Mouse (Mus musculus) kidney, adult 2 months (tissue): Measurements from ENCODE around the gene Myo9b. TPM values are rescaled to one million over a fixed set of nuclear protein-coding genes. Genes with fewer than 3 reads are reported as not detected.

Source experiments
- DNase-seq: peaks from one replicate; pipeline ENCODE4 v3.0.0; 2021
- H3K27ac ChIP-seq: fragments of 200-500 bp; 2 replicates; pipeline ENCODE4 v1.5.1; 2012; ENCODE audit warnings: low read depth, low read length, control low read depth, inconsistent platforms; ENCODE audit not compliant: insufficient read depth
- H3K27me3 ChIP-seq: fragments of 200-500 bp; replicated peaks from 2 replicates; pipeline ENCODE4 v1.6.1; 2012; ENCODE audit warnings: mild to moderate bottlenecking, moderate library complexity, low read length, inconsistent platforms; ENCODE audit not compliant: control insufficient read depth, insufficient read depth
- H3K36me3 ChIP-seq: fragments of 200-500 bp; 2 replicates; pipeline ENCODE4 v1.6.1; 2012; ENCODE audit warnings: mild to moderate bottlenecking, moderate library complexity, low read length, inconsistent platforms; ENCODE audit not compliant: control insufficient read depth, insufficient read depth
- H3K4me1 ChIP-seq: fragments of 200-500 bp; 2 replicates; pipeline ENCODE4 v1.6.1; 2011; ENCODE audit warnings: low read length; ENCODE audit not compliant: control insufficient read depth, insufficient read depth
- H3K4me3 ChIP-seq: fragments of 200-500 bp; 2 replicates; pipeline ENCODE4 v1.5.1; 2011; ENCODE audit warnings: mild to moderate bottlenecking, low read depth, low read length, control low read depth; ENCODE audit not compliant: insufficient read depth
- CTCF ChIP-seq: fragments of 200-500 bp; conservative IDR thresholded peaks from 2 replicates; pipeline ENCODE4 v1.5.1; 2011; ENCODE audit warnings: low read depth, mild to moderate bottlenecking, control low read depth, low read length, moderate library complexity, mixed read lengths; ENCODE audit not compliant: insufficient read depth, insufficient read length
- POLR2A ChIP-seq: fragments of 200-500 bp; IDR thresholded peaks from one replicate; pipeline ENCODE4 v1.6.1; 2011; ENCODE audit warnings: low read depth, low read length, control low read depth
- WGBS: fragments of 180-500 bp; shearing (Covaris S2); methylation state at CpG from one replicate; pipeline ENCODE4 v1.1.7; 2018; 5-methylcytosine and 5-hydroxymethylcytosine counted together
- polyA plus RNA-seq: library from polyadenylated mRNA; depleted of rRNA; stranded (reverse); fragments of >200 nt; gene quantifications from 2 replicates; pipeline ENCODE4 v1.2.3, GENCODE M21; 2012

Gene Myo9b
- polyA plus RNA-seq, 1 experiment = 12.0 TPM

- WGBS = 7% methylated on average over 88 of the region's 89 CpGs
- H3K4me3 ChIP-seq = peak within 1 kb of the TSS; percentile 95
- peak within 1 kb of the TSS; percentile 96 for H3K27ac ChIP-seq
- no peaks in the 10 kb centered on the region for H3K27me3 ChIP-seq
- TF ChIP-seq CTCF (no peak), POLR2A (no peak)
- peaks cover 37% of the 10 kb centered on the region for H3K4me1 ChIP-seq
- DNase-seq = peak; percentile 81
- no peaks in the 10 kb centered on the region for H3K36me3 ChIP-seq
Observed at GRCm38 (mm10) chr8:71381421-71381970, 109.0 kb downstream of the Myo9b start, which contains the start of gene Nr2f6. Nr2f6 (minus strand) TSS chr8:71381960.

GRCm38 (mm10) chr8:71381971-71382961 is 109.8 kb downstream of the Myo9b start:
- no peak for TF ChIP-seq POLR2A
- no peak for TF ChIP-seq CTCF
- 4% methylated on average over 75 of the region's 80 CpGs for WGBS
- no peaks in the 10 kb centered on the region for H3K36me3 ChIP-seq
- DNase-seq = peak; percentile 95
- H3K27me3 ChIP-seq = no peaks in the 10 kb centered on the region
- H3K4me3 ChIP-seq = peak overlapping the region; percentile 95
- peak overlapping the region; percentile 96 for H3K27ac ChIP-seq
- H3K4me1 ChIP-seq = peaks cover 29% of the 10 kb centered on the region

GRCm38 (mm10) chr8:71383396-71383795 is 110.9 kb downstream of the Myo9b start:
- Histone ChIP-seq H3K27ac (peak overlapping the region; percentile 96), H3K36me3 (no peaks in the 10 kb centered on the region), H3K4me1 (peaks cover 26% of the 10 kb centered on the region), H3K27me3 (no peaks in the 10 kb centered on the region), H3K4me3 (no peak overlapping the region)
- WGBS = 20% methylated on average over 12 of the region's 12 CpGs
- peak; percentile 69 for DNase-seq
- TF ChIP-seq POLR2A (no peak), CTCF (no peak)

DNA sequence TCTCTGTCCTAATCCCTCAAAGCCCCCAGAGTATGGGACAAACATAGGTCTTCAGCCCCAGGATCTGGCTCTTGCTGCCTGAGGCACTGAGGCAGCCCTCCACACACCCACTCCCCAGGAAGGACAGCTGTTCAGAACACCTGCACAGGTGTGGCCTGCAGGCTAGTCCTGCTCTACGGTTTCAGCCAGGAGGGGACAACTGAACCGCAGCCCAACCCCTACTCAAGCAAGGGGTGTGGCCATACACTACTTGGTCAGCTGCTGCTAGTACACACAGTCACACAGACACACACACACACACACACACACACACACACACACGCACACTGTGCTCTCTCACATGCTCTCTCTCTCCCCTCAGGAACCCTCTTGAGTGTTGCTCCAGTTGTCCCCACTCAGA is 111.3 kb downstream of the Myo9b start:
- H3K27ac ChIP-seq = peak overlapping the region; percentile 96
- peaks cover 22% of the 10 kb centered on the region for H3K4me1 ChIP-seq
- DNase-seq = no peak
- 33% methylated on average over 3 of the region's 3 CpGs for WGBS
- H3K36me3 ChIP-seq = no peaks in the 10 kb centered on the region
- no peak for TF ChIP-seq CTCF
- TF ChIP-seq POLR2A = no peak
- H3K27me3 ChIP-seq = no peaks in the 10 kb centered on the region
- H3K4me3 ChIP-seq = no peak overlapping the region

- Histone ChIP-seq H3K27me3 (no peaks in the 10 kb centered on the region), H3K4me3 (no peak overlapping the region), H3K27ac (no peak overlapping the region), H3K36me3 (no peaks in the 10 kb centered on the region), H3K4me1 (peaks cover 17% of the 10 kb centered on the region)
- 89% methylated on average over 12 of the region's 12 CpGs for WGBS
- DNase-seq = peak; percentile 30
- TF ChIP-seq CTCF (peak; percentile 29; the same call in 1 of the 2 replicates), POLR2A (no peak)
Observed at GRCm38 (mm10) chr8:71385212-71385835, 112.8 kb downstream of the Myo9b start.

- peak overlapping the region; percentile 43; the same call in 1 of the 2 replicates for H3K27ac ChIP-seq
- TF ChIP-seq CTCF (no peak), POLR2A (no peak)
- no peaks in the 10 kb centered on the region for H3K36me3 ChIP-seq
- peak; percentile 64 for DNase-seq
- H3K4me3 ChIP-seq = no peak overlapping the region
- H3K27me3 ChIP-seq = no peaks in the 10 kb centered on the region
- WGBS = 62% methylated on average over 1 of the region's 1 CpGs
- H3K4me1 ChIP-seq = peaks cover 8% of the 10 kb centered on the region
Observed at GRCm38 (mm10) chr8:71388267-71388666, 115.8 kb downstream of the Myo9b start.
